Mouse (Mus musculus) kidney, adult 2 months (tissue): Measurements from ENCODE around the gene Gpatch3.

Source experiments
- CTCF ChIP-seq: fragments of 200-500 bp; conservative IDR thresholded peaks from 2 replicates; pipeline ENCODE4 v1.5.1; 2011; ENCODE audit warnings: low read depth, mild to moderate bottlenecking, control low read depth, low read length, moderate library complexity, mixed read lengths; ENCODE audit not compliant: insufficient read depth, insufficient read length
- POLR2A ChIP-seq: fragments of 200-500 bp; IDR thresholded peaks from one replicate; pipeline ENCODE4 v1.6.1; 2011; ENCODE audit warnings: low read depth, low read length, control low read depth

- TF ChIP-seq POLR2A, result no peak
- no peak for TF ChIP-seq CTCF
Observed at GRCm38 (mm10) chr4:133527788-133528187, 46.8 kb upstream of the Gpatch3 start.
